Mouse (Mus musculus): ENCODE measurements around the gene Mrpl36. TPM values are rescaled to one million over a fixed set of nuclear protein-coding genes. Genes with fewer than 3 reads are reported as not detected.

Gene Mrpl36
- polyA plus RNA-seq, 1 experiment = 94.7 TPM

GRCm38 (mm10) chr13:73346743-73347142 is 18.4 kb downstream of the Mrpl36 start:
- TF ChIP-seq MAX (IDR thresholded peaks at IDR 0.05) = no peak
- TF ChIP-seq MYOD1 (IDR thresholded peaks at IDR 0.05; ENCODE audit: control insufficient read depth, insufficient read length, low read depth) = no peak
- TF ChIP-seq MYOG (IDR thresholded peaks at IDR 0.05; ENCODE audit: control insufficient read depth, extremely low read depth, insufficient read length) = no peak
- no peak for TF ChIP-seq USF1 (IDR thresholded peaks at IDR 0.05; ENCODE audit: low read depth)
- TF ChIP-seq CEBPB (IDR thresholded peaks at IDR 0.05; ENCODE audit: low read depth) = no peak
- no peak for TF ChIP-seq FOSL1 (IDR thresholded peaks at IDR 0.05; ENCODE audit: insufficient read depth, low read length, poor library complexity, severe bottlenecking)
- TF ChIP-seq CTCF (IDR thresholded peaks at IDR 0.05; ENCODE audit: control insufficient read depth, insufficient read depth, insufficient read length) = no peak
- Histone ChIP-seq H3K27me3 (ENCODE audit: control insufficient read depth, insufficient read depth, insufficient read length) (peaks cover 3% of the 10 kb centered on the region), H3K79me3 (ENCODE audit: low read depth) (no peaks in the 10 kb centered on the region), H3K4me3 (ENCODE audit: insufficient read depth, poor library complexity, severe bottlenecking) (no peak overlapping the region), H3K36me3 (ENCODE audit: control insufficient read depth, insufficient read depth) (no peaks in the 10 kb centered on the region), H3K79me2 (ENCODE audit: control insufficient read depth, insufficient read depth) (no peaks in the 10 kb centered on the region), H3ac (ENCODE audit: control insufficient read depth, insufficient read length, low read depth) (no peak overlapping the region)

- peaks cover 3% of the 10 kb centered on the region for H3K27me3 ChIP-seq (ENCODE audit: control insufficient read depth, insufficient read depth, insufficient read length)
Observed at GRCm38 (mm10) chr13:73347171-73347570, 18.9 kb downstream of the Mrpl36 start.

DNA sequence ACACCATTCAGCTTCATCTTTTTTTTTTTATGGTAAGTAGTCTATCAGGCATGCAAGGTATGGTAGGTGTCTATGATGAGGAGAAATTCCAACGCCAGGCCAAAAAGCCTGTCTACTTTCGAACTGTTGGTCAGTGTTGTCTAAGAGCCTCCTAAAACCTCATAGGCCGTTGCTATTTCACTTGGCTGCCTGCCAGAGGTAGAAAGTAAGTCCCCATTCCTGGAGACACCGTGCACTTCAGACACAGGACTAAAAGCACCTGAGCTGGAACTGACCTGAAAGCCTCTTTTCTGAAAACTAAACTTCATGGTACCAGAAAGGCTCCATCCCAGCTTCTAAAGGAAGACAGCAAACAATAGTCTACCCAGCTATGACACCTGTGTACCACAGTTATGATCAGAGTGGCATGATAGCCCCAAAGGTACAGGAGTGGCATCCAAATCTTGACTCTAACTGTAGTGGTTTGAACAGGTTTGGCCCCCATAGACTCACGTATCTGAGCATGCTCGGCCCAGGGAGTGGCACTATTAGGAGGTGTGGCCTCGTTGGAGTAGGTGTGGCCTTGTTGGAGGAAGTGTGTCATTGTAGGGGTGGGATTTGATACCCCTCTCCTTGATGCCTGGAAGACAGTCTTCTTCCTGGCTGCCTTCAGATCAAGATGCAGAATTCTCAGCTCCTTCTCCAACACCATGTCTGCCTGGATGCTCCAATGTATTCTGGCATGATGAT is 19.8 kb downstream of the Mrpl36 start:
- Histone ChIP-seq H3K79me2 (ENCODE audit: control insufficient read depth, insufficient read depth) (no peaks in the 10 kb centered on the region), H3K79me3 (ENCODE audit: low read depth) (no peaks in the 10 kb centered on the region), H3K27me3 (ENCODE audit: control insufficient read depth, insufficient read depth, insufficient read length) (peaks cover 9% of the 10 kb centered on the region), H3K4me3 (ENCODE audit: insufficient read depth, poor library complexity, severe bottlenecking) (no peak overlapping the region), H3K36me3 (ENCODE audit: control insufficient read depth, insufficient read depth) (no peaks in the 10 kb centered on the region), H3ac (ENCODE audit: control insufficient read depth, insufficient read length, low read depth) (no peak overlapping the region)
- TF ChIP-seq MAX (IDR thresholded peaks at IDR 0.05) (no peak), MYOD1 (IDR thresholded peaks at IDR 0.05; ENCODE audit: control insufficient read depth, insufficient read length, low read depth) (no peak), FOSL1 (IDR thresholded peaks at IDR 0.05; ENCODE audit: insufficient read depth, low read length, poor library complexity, severe bottlenecking) (no peak), CTCF (IDR thresholded peaks at IDR 0.05; ENCODE audit: control insufficient read depth, insufficient read depth, insufficient read length) (no peak), CEBPB (IDR thresholded peaks at IDR 0.05; ENCODE audit: low read depth) (no peak), MYOG (IDR thresholded peaks at IDR 0.05; ENCODE audit: control insufficient read depth, extremely low read depth, insufficient read length) (no peak), USF1 (IDR thresholded peaks at IDR 0.05; ENCODE audit: low read depth) (no peak)

More at GRCm38 (mm10) chr13:73347171-73347570, 18.9 kb downstream of the Mrpl36 start:
- Histone ChIP-seq H3K79me3 (ENCODE audit: low read depth) (no peaks in the 10 kb centered on the region), H3ac (ENCODE audit: control insufficient read depth, insufficient read length, low read depth) (no peak overlapping the region), H3K4me3 (ENCODE audit: insufficient read depth, poor library complexity, severe bottlenecking) (no peak overlapping the region), H3K36me3 (ENCODE audit: control insufficient read depth, insufficient read depth) (no peaks in the 10 kb centered on the region), H3K79me2 (ENCODE audit: control insufficient read depth, insufficient read depth) (no peaks in the 10 kb centered on the region)
- TF ChIP-seq USF1 (IDR thresholded peaks at IDR 0.05; ENCODE audit: low read depth) (no peak), MYOG (IDR thresholded peaks at IDR 0.05; ENCODE audit: control insufficient read depth, extremely low read depth, insufficient read length) (no peak), FOSL1 (IDR thresholded peaks at IDR 0.05; ENCODE audit: insufficient read depth, low read length, poor library complexity, severe bottlenecking) (no peak), CEBPB (IDR thresholded peaks at IDR 0.05; ENCODE audit: low read depth) (no peak), MYOD1 (IDR thresholded peaks at IDR 0.05; ENCODE audit: control insufficient read depth, insufficient read length, low read depth) (no peak), MAX (IDR thresholded peaks at IDR 0.05) (no peak)

DNA sequence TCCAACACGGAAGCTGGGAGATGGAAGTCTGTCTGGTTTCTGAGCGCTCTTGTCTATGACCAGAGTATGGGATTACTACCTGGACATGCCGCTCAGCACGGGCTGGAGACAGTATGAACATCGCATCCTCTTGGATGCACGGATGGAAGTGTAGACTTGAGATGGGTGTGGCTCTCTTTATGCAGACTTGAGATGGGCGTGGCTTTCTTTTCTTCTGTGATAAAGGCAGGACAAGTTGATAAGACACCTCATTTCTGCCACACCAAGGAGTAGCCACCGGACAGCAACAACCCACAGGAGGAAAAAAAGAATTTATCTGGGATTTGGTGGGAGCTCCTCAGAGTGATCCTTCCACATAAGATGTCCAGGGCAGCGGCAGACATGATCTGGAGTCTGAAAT is 22.4 kb downstream of the Mrpl36 start:
- peaks cover 14% of the 10 kb centered on the region for H3K27me3 ChIP-seq (ENCODE audit: control insufficient read depth, insufficient read depth, insufficient read length)
- H3K4me3 ChIP-seq (ENCODE audit: insufficient read depth, poor library complexity, severe bottlenecking) = no peak overlapping the region
- no peaks in the 10 kb centered on the region for H3K79me2 ChIP-seq (ENCODE audit: control insufficient read depth, insufficient read depth)
- H3K36me3 ChIP-seq (ENCODE audit: control insufficient read depth, insufficient read depth) = no peaks in the 10 kb centered on the region
- no peaks in the 10 kb centered on the region for H3K79me3 ChIP-seq (ENCODE audit: low read depth)
- TF ChIP-seq USF1 (IDR thresholded peaks at IDR 0.05; ENCODE audit: low read depth) (no peak), MYOG (IDR thresholded peaks at IDR 0.05; ENCODE audit: control insufficient read depth, extremely low read depth, insufficient read length) (no peak), CEBPB (IDR thresholded peaks at IDR 0.05; ENCODE audit: low read depth) (no peak), FOSL1 (IDR thresholded peaks at IDR 0.05; ENCODE audit: insufficient read depth, low read length, poor library complexity, severe bottlenecking) (no peak), MAX (IDR thresholded peaks at IDR 0.05) (no peak), CTCF (IDR thresholded peaks at IDR 0.05; ENCODE audit: control insufficient read depth, insufficient read depth, insufficient read length) (no peak), MYOD1 (IDR thresholded peaks at IDR 0.05; ENCODE audit: control insufficient read depth, insufficient read length, low read depth) (no peak)
- H3ac ChIP-seq (ENCODE audit: control insufficient read depth, insufficient read length, low read depth) = no peak overlapping the region

DNA sequence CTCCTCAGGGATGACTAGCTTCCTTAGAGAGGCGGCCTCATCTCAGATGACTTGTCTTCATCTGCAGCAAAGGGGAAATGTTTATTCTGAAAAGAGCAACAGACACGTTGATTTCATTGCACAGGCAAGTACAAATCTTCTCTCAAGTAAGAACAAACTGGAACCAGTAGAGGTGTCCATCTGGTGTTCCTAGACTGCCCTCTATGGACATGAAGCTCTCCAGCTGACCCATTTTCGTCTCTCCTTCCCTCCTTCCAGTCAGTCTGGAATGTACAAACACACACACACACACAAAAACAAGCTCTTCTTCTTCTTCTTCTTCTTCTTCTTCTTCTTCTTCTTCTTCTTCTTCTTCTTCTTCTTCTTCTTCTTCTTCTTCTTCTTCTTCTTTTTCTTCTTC is 23.6 kb downstream of the Mrpl36 start:
- Histone ChIP-seq H3K36me3 (ENCODE audit: control insufficient read depth, insufficient read depth) (no peaks in the 10 kb centered on the region), H3K27me3 (ENCODE audit: control insufficient read depth, insufficient read depth, insufficient read length) (peaks cover 14% of the 10 kb centered on the region), H3K4me3 (ENCODE audit: insufficient read depth, poor library complexity, severe bottlenecking) (no peak overlapping the region), H3K79me2 (ENCODE audit: control insufficient read depth, insufficient read depth) (no peaks in the 10 kb centered on the region), H3K79me3 (ENCODE audit: low read depth) (no peaks in the 10 kb centered on the region), H3ac (ENCODE audit: control insufficient read depth, insufficient read length, low read depth) (no peak overlapping the region)
- TF ChIP-seq MYOD1 (IDR thresholded peaks at IDR 0.05; ENCODE audit: control insufficient read depth, insufficient read length, low read depth) (no peak), CTCF (IDR thresholded peaks at IDR 0.05; ENCODE audit: control insufficient read depth, insufficient read depth, insufficient read length) (no peak), MAX (IDR thresholded peaks at IDR 0.05) (no peak), FOSL1 (IDR thresholded peaks at IDR 0.05; ENCODE audit: insufficient read depth, low read length, poor library complexity, severe bottlenecking) (no peak), MYOG (IDR thresholded peaks at IDR 0.05; ENCODE audit: control insufficient read depth, extremely low read depth, insufficient read length) (no peak), CEBPB (IDR thresholded peaks at IDR 0.05; ENCODE audit: low read depth) (no peak)
